Mouse (Mus musculus) erythroblast, embryonic 14.5 days (primary cell): ENCODE results near the gene Smchd1.

Experiments used
- GATA1 ChIP-seq: IDR thresholded peaks from 2 replicates; pipeline ENCODE4 v1.6.1; 2012; ENCODE audit warnings: low read length, inconsistent platforms, mixed read lengths
- TAL1 ChIP-seq: IDR thresholded peaks from 3 replicates; pipeline ENCODE4 v1.6.1; 2012; ENCODE audit warnings: low read length, inconsistent platforms, mixed read lengths

- no peak for TF ChIP-seq GATA1
- no peak for TF ChIP-seq TAL1
These were observed 31.7 kb upstream of the Smchd1 start for GRCm38 (mm10) chr17:71506832-71507231.
